Mouse (Mus musculus) retina, adult 2 months (tissue): ENCODE results near the gene Lrp8.

Experiments
- DNase-seq: peaks from one replicate; pipeline ENCODE4 v3.0.0-alpha.2; 2012; ENCODE audit warnings: low read depth, low spot score

The Lrp8 gene

GRCm38 (mm10) chr4:107802185-107802449 is at the start of gene Lrp8:
Lrp8 (plus strand) TSS chr4:107802261.
- no peak for DNase-seq

GRCm38 (mm10) chr4:107756222-107756621 is 45.8 kb upstream of the Lrp8 start:
- DNase-seq = no peak

- no peak for DNase-seq
These were observed 44.3 kb upstream of the Lrp8 start for GRCm38 (mm10) chr4:107757487-107758470.

GRCm38 (mm10) chr4:107758938-107759337 is 43.1 kb upstream of the Lrp8 start:
- no peak for DNase-seq

GRCm38 (mm10) chr4:107763001-107763400 is 39.1 kb upstream of the Lrp8 start:
- DNase-seq = no peak

- no peak for DNase-seq
These were observed 38.5 kb upstream of the Lrp8 start for GRCm38 (mm10) chr4:107763598-107763997.

GRCm38 (mm10) chr4:107765196-107765813 is 36.8 kb upstream of the Lrp8 start:
- no peak for DNase-seq

- no peak for DNase-seq
These were observed 35.9 kb upstream of the Lrp8 start for GRCm38 (mm10) chr4:107766182-107766581.

- no peak for DNase-seq
These were observed 29.8 kb upstream of the Lrp8 start for GRCm38 (mm10) chr4:107772122-107772825.

- no peak for DNase-seq
These were observed 27.2 kb upstream of the Lrp8 start for GRCm38 (mm10) chr4:107774868-107775267.

GRCm38 (mm10) chr4:107775672-107776071 is 26.4 kb upstream of the Lrp8 start:
- no peak for DNase-seq

- DNase-seq = no peak
These were observed 24.9 kb upstream of the Lrp8 start for GRCm38 (mm10) chr4:107776990-107777673.

- DNase-seq = no peak
These were observed 18.5 kb upstream of the Lrp8 start for GRCm38 (mm10) chr4:107783541-107783940.

- DNase-seq = no peak
These were observed 13.2 kb upstream of the Lrp8 start for GRCm38 (mm10) chr4:107788841-107789240.

GRCm38 (mm10) chr4:107800801-107801200 is 1.3 kb upstream of the Lrp8 start:
- no peak for DNase-seq

GRCm38 (mm10) chr4:107801366-107802184 is 486 bp upstream of the Lrp8 start:
- DNase-seq = peak; percentile 74

GRCm38 (mm10) chr4:107802450-107803331 is 630 bp downstream of the Lrp8 start:
- DNase-seq = no peak

GRCm38 (mm10) chr4:107803351-107804106 is 1.5 kb downstream of the Lrp8 start:
- DNase-seq = no peak

- DNase-seq = no peak
These were observed 3.4 kb downstream of the Lrp8 start for GRCm38 (mm10) chr4:107805491-107805890.
